Mouse (Mus musculus) neutrophil, adult 65 days (primary cell): ENCODE measurements around the gene Cyp4x1. TPM values are rescaled to one million over a fixed set of nuclear protein-coding genes. Genes with fewer than 3 reads are reported as not detected.

Experiments
- total RNA-seq: library from RNA; stranded (reverse); gene quantifications from 2 replicates; pipeline ENCODE4 v1.2.4, GENCODE M21; 2023

Cyp4x1 gene
- not detected in 2 replicates for total RNA-seq

GRCm38 (mm10) chr4:115133621-115134295 is at the start of gene Cyp4x1:
Gene Cyp4x1 (minus strand): TSS chr4:115134281.

GRCm38 (mm10) chr4:115088611-115089338 is 45.3 kb downstream of the Cyp4x1 start, which contains the start of gene Pdzk1ip1:
Gene Pdzk1ip1 (plus strand): TSS chr4:115088708.

GRCm38 (mm10) chr4:115056371-115056920 is 77.6 kb downstream of the Cyp4x1 start, which contains the start of gene Tal1:
Gene Tal1 (plus strand): TSS chr4:115056426.

Other genes starting within 250 kb of the Cyp4x1 start
- 0.29 and 0.57 TPM in 2 replicates for gene Foxd2, start 225.4 kb downstream of the Cyp4x1 start, total RNA-seq
- not detected in 2 replicates for gene Foxe3, start 208.3 kb downstream of the Cyp4x1 start, total RNA-seq
- 51.8 and 54.8 TPM in 2 replicates for gene Cmpk1, start 147.0 kb downstream of the Cyp4x1 start, total RNA-seq
- 24.6 and 31.6 TPM in 2 replicates for gene Stil, start 134.1 kb downstream of the Cyp4x1 start, total RNA-seq
- gene Tal1, start 77.9 kb downstream of the Cyp4x1 start, total RNA-seq, result 1.2 and 1.5 TPM in 2 replicates
- 1.0 TPM in 1 of 2 replicates, not detected in the other for gene Pdzk1ip1, start 45.6 kb downstream of the Cyp4x1 start, total RNA-seq
- gene Cyp4a29, start 107.8 kb upstream of the Cyp4x1 start, total RNA-seq, result not detected in 2 replicates
- not detected in 2 replicates for gene Cyp4a12a, start 164.8 kb upstream of the Cyp4x1 start, total RNA-seq